Mouse (Mus musculus): ENCODE measurements around the gene Cabp1. TPM values are rescaled to one million over a fixed set of nuclear protein-coding genes. Genes with fewer than 3 reads are reported as not detected.
A peak's percentile ranks its signal among the peaks of the same experiment; 100 is the strongest.

Gene Cabp1
- total RNA-seq, 2 experiments from 2014 or later = 0.19 TPM; not detected in 1

DNA sequence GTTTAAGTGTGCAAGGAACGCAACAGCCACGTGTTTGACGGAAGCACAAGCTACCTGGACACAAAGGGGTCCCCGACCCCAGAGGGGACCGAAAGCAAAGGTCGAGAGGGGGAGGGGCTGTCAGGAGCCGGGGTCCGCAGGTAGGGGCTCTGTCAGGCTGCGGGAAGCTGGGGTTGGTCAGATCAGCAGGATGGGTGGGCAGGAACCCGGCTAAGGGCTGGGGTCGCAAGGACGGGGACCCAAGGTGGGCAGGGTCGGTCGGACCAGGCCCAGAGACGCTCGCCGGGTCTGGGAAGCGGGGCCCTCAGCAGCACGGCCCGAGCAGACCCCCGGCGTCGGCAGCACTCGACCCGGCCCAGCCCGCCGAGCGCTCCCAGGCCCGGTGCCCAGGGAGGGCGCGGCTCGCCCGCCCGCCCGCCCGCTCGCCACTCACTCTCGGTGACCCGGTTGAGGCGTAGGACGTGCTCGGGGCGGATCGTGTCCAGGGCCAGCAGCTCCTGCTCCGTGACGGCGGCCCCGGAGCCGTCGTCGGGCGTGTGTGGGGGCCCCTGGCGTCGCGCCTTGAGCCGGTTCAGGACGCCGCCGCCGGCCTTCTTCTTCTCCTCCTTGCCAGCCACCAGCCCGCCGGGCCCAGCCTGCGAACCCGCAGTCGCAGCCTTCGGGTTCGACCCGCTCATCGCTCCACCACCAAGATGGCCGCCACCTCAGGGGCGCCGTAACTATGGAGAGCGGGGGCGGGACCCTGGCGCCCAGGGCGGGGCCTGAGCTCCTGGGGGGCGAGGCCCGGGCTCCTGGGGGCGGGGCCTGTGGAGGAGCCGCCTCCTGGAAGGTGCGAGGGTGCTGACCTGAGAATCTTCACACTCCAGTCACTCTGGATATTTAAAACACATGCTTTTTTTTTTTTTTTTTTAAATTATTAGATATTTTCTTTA lies 59.7 kb downstream of the Cabp1 start, which contains the start of gene Unc119b:
TSS of gene Unc119b (minus strand) at position 742 of the 932 bp plus-strand sequence.
- ATAC-seq (replicated peaks; ENCODE audit: low FRiP score, poor library complexity, severe bottlenecking) = peak; percentile 93

DNA sequence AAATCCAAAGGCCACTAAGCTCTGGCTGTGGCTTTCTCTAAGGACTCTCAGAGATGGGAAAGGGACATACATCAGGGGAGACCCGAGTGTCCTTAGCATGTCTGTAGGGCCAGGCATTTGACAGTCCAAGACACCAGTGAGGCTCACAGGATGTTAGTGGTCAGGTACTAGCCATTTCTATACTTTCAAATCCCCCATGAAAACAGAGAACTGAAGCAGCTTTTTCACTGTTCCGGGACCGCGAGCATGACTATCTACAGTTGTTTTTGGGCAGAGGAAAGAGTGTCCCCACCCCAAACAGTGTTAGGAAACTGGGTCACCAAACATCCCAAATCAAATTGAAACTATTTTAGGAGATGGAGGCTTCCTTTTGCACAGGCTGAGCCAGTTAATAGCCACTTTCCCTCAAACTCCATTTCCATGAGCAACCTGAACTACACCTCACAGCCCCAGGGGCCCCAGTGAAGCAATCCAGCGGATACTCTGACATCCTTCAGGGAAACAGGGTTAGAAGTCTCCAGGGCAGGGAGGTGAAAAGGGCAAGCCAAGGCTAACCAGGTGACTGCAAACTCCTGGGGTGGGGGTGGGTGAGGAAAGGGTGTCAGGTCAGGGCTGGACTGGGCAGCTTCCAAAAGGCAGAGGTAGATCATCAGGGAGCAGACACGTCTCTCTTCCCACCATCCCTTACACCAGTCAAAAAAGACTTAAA lies 60.7 kb downstream of the Cabp1 start:
- no peak for ATAC-seq (replicated peaks; ENCODE audit: low FRiP score, poor library complexity, severe bottlenecking)

DNA sequence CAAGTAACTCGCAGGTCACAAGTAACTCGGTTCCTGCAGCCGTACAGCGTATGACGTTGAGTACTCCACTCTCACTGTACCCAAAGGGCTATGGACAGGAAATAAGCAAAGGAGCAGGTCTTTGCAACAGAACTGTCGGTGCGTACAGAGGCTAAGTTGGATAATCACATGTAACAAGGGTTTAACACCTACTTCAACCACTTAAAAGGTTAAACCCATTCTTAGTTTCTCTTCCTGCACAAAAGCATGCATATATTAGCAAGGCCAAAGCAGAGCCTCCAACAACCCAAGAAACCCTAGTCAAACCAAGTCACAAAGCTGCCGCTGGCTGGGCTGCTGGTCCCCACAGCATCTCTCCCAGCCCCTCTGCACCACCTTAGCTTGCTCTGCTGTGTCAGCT lies 61.7 kb downstream of the Cabp1 start:
- no peak for ATAC-seq (replicated peaks; ENCODE audit: low FRiP score, poor library complexity, severe bottlenecking)

DNA sequence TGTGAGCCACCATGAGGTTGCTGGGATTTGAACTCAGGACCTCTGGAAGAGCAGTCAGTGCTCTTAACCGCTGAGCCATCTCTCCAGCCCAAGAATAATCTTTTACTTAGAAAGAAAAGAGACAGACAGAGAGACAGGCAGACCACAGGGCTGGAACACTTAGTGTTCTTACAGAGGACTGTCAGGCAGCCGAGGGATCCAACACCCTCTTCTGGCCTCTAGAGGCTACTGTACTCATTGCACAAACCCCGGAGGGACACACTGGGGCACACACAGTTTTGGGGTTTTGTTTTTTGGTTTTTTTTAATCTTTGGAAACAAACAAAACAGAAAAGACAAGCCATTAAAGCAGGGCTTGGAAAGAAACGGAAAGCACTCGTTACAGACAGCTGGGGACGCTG lies 64.9 kb downstream of the Cabp1 start:
- no peak for ATAC-seq (replicated peaks; ENCODE audit: low FRiP score, poor library complexity, severe bottlenecking)

DNA sequence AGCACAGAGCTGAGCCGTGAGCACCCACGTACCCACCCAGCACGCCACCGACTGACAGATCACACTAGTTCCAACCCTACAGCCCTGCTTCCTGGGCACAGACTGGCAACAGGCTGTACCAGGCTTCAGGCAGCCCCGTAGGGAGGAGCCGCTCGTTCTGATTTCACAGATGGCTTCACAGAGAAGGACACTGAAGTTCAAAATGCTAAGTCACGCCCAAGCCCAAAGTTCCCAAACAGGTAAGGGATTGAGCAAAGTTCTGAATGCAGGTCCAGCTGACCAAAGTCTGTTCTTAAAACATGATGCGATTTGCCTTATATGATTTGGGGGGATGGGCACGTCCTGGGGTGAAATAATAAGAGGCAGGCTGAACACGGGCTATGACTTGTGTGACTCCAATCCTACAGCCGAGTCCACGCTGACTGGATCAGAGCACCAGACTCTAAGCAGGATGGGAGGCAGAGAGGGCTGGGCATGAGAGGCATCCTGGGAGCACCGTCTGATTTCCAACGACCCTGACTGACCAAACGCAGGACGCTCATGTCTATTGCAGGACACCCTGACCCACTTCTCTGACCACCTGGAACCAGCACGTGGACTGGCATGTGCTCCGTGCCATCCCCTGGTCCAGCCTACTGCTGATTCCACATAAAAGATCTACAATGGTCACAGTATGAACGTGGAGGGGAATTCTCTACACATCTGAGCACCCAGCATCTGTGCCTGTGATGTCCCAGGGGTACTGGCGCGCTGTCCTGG lies 66.6 kb downstream of the Cabp1 start:
- ATAC-seq (replicated peaks; ENCODE audit: low FRiP score, poor library complexity, severe bottlenecking) = no peak

DNA sequence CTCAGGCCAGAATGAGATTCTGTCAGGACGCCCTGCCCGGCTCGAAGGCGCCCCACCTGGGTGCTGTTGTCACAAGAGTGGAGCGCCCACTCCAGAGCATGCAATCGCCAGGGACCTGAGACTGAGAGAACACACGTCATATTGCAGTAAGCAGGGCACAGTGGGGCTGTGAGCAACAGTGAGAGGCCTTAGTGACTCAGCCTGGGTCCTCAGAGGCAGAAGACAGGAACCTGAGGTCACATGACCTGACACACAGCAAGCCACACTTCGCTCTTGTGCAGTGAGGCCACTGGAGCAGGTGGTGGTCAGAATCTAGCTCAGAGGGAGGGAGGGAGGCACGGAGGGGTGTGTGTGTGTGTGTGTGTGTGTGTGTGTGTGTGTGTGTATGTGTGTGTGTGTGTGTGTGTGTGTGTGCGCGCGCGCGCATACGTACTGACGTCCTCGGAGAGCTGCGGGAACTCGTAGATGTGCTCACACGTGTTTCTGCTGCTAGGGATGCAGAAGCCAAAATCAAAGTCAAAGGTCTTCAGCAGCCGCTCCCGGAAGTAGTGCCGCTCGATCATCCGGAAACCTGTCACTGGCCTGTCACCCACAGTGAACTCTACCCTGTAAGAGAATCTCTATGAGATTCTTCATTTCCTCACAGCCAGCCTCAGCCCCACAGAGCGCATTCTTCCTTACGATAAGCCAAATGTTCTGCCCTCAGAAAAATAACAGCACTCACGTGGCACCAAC lies 67.4 kb downstream of the Cabp1 start:
- no peak for ATAC-seq (replicated peaks; ENCODE audit: low FRiP score, poor library complexity, severe bottlenecking)

DNA sequence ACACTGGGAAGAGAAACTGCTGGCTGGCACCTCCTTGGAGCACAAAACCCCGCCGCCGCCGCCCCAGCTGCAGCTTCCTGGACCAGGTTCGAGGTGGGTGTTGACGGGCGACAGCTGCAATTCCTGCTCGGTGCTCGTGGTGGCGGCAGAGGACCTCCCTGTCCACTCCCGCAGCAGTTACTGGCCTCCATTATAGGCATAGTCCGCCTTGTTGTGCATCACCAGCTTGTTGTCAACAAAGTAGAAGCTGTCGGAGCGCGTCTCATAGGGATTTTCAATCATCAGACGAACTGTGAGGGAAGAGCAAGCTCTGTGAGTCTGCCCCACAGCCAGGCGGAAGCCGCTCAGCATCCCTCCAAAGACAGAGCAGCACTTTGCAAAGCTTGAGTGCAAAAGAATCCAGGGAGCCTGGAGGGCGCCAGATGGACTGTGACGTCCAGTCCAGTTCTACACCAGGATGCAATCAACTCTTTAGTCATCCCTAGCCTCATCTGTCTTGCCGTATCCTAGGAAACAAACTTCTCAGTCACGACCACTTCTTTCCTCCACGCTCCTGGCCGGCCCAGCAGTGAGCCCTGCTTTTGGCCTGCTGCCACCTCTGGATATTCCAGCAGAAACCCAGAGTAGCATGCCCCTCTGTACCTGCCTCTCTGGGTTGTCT lies 68.8 kb downstream of the Cabp1 start:
- ATAC-seq (replicated peaks; ENCODE audit: low FRiP score, poor library complexity, severe bottlenecking) = peak; percentile 88

DNA sequence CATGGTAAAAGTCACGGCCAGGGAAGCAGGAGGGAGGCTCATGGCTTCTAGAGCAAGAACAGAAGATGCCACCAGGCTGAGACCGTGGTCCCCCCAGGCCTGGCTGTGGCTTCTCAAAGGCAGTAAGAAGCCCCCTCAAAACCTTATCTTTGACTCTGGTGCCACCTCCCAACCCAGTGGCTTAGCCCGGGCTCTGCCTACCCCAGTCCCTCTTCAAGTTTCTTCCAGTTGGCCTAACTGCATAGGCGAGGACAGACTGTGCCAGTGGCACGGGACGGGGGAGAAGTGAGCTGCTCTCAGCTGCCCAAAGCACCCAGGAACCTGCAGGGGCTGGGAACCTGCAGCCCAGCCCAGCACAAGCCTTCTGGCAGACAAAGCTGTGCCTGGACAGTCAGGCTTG lies 69.5 kb downstream of the Cabp1 start:
- no peak for ATAC-seq (replicated peaks; ENCODE audit: low FRiP score, poor library complexity, severe bottlenecking)

DNA sequence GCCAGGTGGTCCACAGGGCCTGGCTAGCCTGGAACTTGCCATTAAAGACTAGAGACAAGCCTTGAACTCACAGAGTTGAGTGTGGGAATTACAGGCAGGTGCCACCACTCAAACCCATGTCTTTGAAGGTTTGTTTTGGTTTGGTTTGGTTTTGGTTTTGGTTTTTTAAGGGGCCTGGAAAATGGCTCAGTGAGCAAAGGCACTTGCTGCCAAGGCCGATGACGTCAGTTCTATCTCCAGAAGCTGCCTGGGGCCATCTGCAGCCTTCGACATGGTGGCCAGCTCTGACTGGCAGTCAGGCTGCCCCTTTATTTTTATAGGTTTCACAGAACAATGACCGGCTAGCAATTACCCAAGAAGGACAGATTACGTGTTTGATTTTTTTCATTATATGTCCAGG lies 73.2 kb downstream of the Cabp1 start:
- ATAC-seq (replicated peaks; ENCODE audit: low FRiP score, poor library complexity, severe bottlenecking) = no peak

DNA sequence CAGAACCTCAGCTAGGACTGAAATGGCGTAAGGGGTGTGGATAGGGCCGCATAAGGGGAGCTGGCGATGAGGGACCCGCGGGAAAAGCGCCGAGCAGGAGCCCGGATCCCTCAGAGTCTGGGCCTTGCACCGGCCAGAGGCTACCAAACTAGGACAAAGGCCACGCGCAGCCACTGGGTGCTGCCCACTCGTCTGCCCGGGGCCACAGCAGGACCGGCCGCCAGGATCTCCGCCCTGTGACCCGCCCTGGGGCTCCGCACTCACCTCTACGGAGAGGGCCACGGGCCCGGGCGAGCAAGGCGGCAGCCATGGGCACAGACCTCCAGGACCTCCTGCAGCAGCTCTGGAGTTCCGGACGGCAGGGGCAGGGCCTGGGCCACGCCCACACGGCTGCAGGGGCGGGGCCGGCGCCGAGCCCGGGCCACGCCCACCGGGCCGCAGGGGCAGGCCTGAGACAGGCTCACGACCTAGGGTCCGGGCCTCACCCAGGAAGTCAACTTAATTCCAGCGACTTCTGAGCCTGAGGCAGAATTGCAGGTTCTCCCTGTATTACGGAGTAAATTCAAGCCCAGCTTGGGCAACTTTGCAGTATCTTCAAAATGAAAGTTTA lies 75.1 kb downstream of the Cabp1 start, which contains the start of gene Acads:
TSS of gene Acads (minus strand) at position 386 of the 610 bp plus-strand sequence.
- peak; percentile 90 for ATAC-seq (replicated peaks; ENCODE audit: low FRiP score, poor library complexity, severe bottlenecking)

Other genes with a start within 250 kb of the Cabp1 start
- gene Hnf1a, start 223.3 kb downstream of the Cabp1 start, total RNA-seq (2015; ENCODE audit: low replicate concordance) = not detected in 2 replicates
- gene Hnf1a, start 223.3 kb downstream of the Cabp1 start, total RNA-seq (2017; ENCODE audit: low replicate concordance) = not detected in 2 replicates
- 33.6 and 39.0 TPM in 2 replicates for gene Sppl3, start 183.2 kb downstream of the Cabp1 start, total RNA-seq (2015; ENCODE audit: low replicate concordance)
- 57.8 and 59.4 TPM in 2 replicates for gene Sppl3, start 183.2 kb downstream of the Cabp1 start, total RNA-seq (2017; ENCODE audit: low replicate concordance)
- gene Gm10401, start 96.1 kb downstream of the Cabp1 start, total RNA-seq (2015; ENCODE audit: low replicate concordance) = not detected in 2 replicates
- gene Gm10401, start 96.1 kb downstream of the Cabp1 start, total RNA-seq (2017; ENCODE audit: low replicate concordance) = 1.1 TPM in 1 of 2 replicates, not detected in the other
- 2.3 and 8.8 TPM in 2 replicates for gene Acads, start 75.0 kb downstream of the Cabp1 start, total RNA-seq (2015; ENCODE audit: low replicate concordance)
- 2.3 and 5.7 TPM in 2 replicates for gene Acads, start 75.0 kb downstream of the Cabp1 start, total RNA-seq (2017; ENCODE audit: low replicate concordance)
- 0.63 and 2.3 TPM in 2 replicates for gene Unc119b, start 59.4 kb downstream of the Cabp1 start, total RNA-seq (2015; ENCODE audit: low replicate concordance)
- gene Unc119b, start 59.4 kb downstream of the Cabp1 start, total RNA-seq (2017; ENCODE audit: low replicate concordance) = 0.60 and 3.5 TPM in 2 replicates
- 43.5 and 51.9 TPM in 2 replicates for gene Mlec, start 36.2 kb downstream of the Cabp1 start, total RNA-seq (2015; ENCODE audit: low replicate concordance)
- 34.8 and 42.3 TPM in 2 replicates for gene Mlec, start 36.2 kb downstream of the Cabp1 start, total RNA-seq (2017; ENCODE audit: low replicate concordance)
- gene Pop5, start 41.5 kb upstream of the Cabp1 start, total RNA-seq (2015; ENCODE audit: low replicate concordance) = 20.1 and 41.5 TPM in 2 replicates
- 5.9 and 26.6 TPM in 2 replicates for gene Pop5, start 41.5 kb upstream of the Cabp1 start, total RNA-seq (2017; ENCODE audit: low replicate concordance)
- gene Rnf10, start 78.5 kb upstream of the Cabp1 start, total RNA-seq (2015; ENCODE audit: low replicate concordance) = 505 and 538 TPM in 2 replicates
- gene Rnf10, start 78.5 kb upstream of the Cabp1 start, total RNA-seq (2017; ENCODE audit: low replicate concordance) = 1,329 and 1,906 TPM in 2 replicates
- gene Coq5, start 85.3 kb upstream of the Cabp1 start, total RNA-seq (2015; ENCODE audit: low replicate concordance) = 1.7 and 2.5 TPM in 2 replicates
- gene Coq5, start 85.3 kb upstream of the Cabp1 start, total RNA-seq (2017; ENCODE audit: low replicate concordance) = 8.3 and 12.3 TPM in 2 replicates
- 181 and 187 TPM in 2 replicates for gene Dynll1, start 106.6 kb upstream of the Cabp1 start, total RNA-seq (2015; ENCODE audit: low replicate concordance)
- 61.4 and 103 TPM in 2 replicates for gene Dynll1, start 106.6 kb upstream of the Cabp1 start, total RNA-seq (2017; ENCODE audit: low replicate concordance)
- gene Srsf9, start 132.8 kb upstream of the Cabp1 start, total RNA-seq (2015; ENCODE audit: low replicate concordance) = 25.5 and 41.1 TPM in 2 replicates
- gene Srsf9, start 132.8 kb upstream of the Cabp1 start, total RNA-seq (2017; ENCODE audit: low replicate concordance) = 29.1 and 32.1 TPM in 2 replicates
- 15.0 and 18.4 TPM in 2 replicates for gene Gatc, start 146.8 kb upstream of the Cabp1 start, total RNA-seq (2015; ENCODE audit: low replicate concordance)
- 1.8 and 4.1 TPM in 2 replicates for gene Gatc, start 146.8 kb upstream of the Cabp1 start, total RNA-seq (2017; ENCODE audit: low replicate concordance)
- 9.6 and 9.8 TPM in 2 replicates for gene Triap1, start 146.8 kb upstream of the Cabp1 start, total RNA-seq (2015; ENCODE audit: low replicate concordance)
- 2.8 and 7.7 TPM in 2 replicates for gene Triap1, start 146.8 kb upstream of the Cabp1 start, total RNA-seq (2017; ENCODE audit: low replicate concordance)
- 164 and 167 TPM in 2 replicates for gene Cox6a1, start 154.6 kb upstream of the Cabp1 start, total RNA-seq (2015; ENCODE audit: low replicate concordance)
- 24.7 and 54.8 TPM in 2 replicates for gene Cox6a1, start 154.6 kb upstream of the Cabp1 start, total RNA-seq (2017; ENCODE audit: low replicate concordance)
- not detected in 2 replicates for gene Msi1, start 235.2 kb upstream of the Cabp1 start, total RNA-seq (2015; ENCODE audit: low replicate concordance)
- gene Msi1, start 235.2 kb upstream of the Cabp1 start, total RNA-seq (2017; ENCODE audit: low replicate concordance) = not detected in 2 replicates

Measured in erythroblast, adult 5-6 weeks (primary cell).